Mouse (Mus musculus) kidney, adult 11 months (tissue): ENCODE measurements around the gene Dgcr8.
"Not testable (repeated sequence)": the region's sequence is repeated elsewhere in the genome, so short reads cannot be mapped to it uniquely, and the experiment has no call there.

Source experiments
- DNase-seq: peaks from one replicate; pipeline ENCODE4 v3.0.0; 2022

The Dgcr8 gene

GRCm38 (mm10) chr16:18289067-18289588 lies at the start of gene Dgcr8:
Dgcr8 (minus strand) TSS chr16:18289246.
- peak; percentile 98 for DNase-seq

DNA sequence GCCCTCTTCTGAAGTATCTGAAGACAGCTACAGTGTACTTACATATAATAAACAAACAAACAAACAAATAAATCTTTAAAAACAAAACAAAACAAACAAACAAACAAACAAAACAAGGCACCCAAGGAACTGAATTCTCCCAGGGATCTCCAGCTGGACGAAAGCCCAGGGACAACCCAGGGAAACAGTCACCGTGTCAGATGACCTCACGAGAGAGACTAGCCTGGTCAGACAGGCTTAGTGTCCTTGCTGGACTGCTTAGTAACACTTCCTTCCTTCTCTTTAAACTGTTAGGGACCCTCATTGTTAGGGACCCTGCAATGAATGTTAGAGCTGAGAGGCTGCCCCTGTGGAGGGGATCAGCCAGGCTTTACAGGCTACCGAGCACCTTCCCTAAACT lies 48.2 kb upstream of the Dgcr8 start:
- no peak for DNase-seq

GRCm38 (mm10) chr16:18335981-18336380 lies 46.9 kb upstream of the Dgcr8 start:
- no peak for DNase-seq

- DNase-seq, result peak; percentile 37
Measured at GRCm38 (mm10) chr16:18333976-18334375, 44.9 kb upstream of the Dgcr8 start.

- no peak for DNase-seq
Measured at GRCm38 (mm10) chr16:18328524-18328923, 39.5 kb upstream of the Dgcr8 start.

DNA sequence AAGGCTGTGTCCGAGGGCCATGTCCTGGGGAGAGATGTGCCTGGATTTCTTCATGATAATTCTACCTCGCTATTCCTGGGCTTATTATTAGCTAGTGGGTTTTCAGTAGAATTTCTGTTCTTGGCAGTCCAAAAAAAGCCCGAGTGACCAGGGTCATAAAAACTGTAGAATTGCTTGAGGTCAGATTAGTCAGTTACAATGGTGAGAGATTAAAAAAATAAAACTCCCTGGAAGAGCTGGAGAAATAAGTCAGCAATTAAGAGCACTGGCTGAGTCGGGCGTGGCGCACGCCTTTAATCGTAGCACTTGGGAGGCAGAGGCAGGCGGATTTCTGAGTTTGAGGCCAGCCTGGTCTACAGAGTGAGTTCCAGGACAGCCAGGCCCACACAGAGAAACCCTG lies 38.9 kb upstream of the Dgcr8 start:
- peak; percentile 11 for DNase-seq

DNA sequence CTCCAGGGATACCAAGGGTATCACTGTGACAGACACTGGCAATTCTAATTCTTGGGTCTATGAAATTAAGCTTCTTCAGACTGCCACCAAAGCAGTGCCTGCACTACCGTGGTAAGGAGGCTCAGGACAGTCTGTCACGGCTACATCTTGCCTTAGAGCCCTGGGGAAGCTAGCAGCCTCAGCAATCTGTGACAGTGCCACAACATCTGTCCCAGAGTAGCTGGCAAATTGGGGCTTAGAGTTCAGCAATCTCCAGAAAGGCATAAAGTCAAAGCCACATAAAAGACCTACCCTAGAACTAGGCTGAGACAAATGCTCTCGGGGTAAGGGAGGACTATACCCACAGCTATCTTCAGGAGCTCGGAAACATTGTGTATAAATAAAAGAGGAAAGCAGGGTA lies 36.7 kb upstream of the Dgcr8 start:
- DNase-seq, result no peak

- no peak for DNase-seq
Measured at GRCm38 (mm10) chr16:18324031-18324430, 35.0 kb upstream of the Dgcr8 start.

GRCm38 (mm10) chr16:18323460-18323859 lies 34.4 kb upstream of the Dgcr8 start:
- DNase-seq, result no peak

DNA sequence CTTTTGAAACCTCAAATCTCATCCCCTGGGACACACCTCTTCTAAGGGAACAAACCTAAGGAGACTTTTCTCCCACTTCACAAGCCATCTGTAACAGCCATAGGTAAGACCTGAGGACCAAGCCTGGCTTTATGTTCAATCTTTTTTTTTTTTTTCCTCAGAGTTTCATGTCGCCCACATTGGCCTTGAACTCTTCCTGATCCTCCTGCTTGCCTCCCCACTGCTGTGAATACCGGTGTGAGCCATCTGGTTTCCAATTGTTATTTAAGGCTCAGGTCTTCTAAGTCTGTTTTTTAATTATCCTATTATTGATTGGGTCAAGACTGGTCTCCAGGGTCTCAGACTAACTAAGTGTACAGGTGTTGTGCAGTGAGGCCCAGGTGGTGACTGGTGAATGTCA lies 32.4 kb upstream of the Dgcr8 start:
- DNase-seq, result no peak

DNA sequence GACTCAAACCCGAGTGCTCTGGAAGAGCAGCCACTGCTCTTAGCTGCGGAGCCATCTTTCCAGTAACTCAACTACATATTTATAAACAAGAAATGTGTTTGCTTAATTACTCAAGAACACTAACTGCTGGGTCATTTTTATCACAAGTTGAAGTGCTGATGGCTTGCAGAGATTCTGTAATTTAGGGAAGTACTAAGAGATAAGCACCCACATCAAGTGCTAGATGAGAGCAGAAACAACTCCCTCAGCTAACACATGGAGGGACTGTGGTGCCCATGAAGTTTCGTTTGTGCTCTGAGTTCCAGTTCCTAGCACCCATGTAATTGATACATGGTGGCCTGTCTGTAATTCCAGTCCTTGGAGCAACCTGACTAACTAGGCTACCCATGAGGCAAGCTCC lies 29.9 kb upstream of the Dgcr8 start:
- DNase-seq, result no peak

- DNase-seq, result no peak
Measured at GRCm38 (mm10) chr16:18308159-18308558, 19.1 kb upstream of the Dgcr8 start.

DNA sequence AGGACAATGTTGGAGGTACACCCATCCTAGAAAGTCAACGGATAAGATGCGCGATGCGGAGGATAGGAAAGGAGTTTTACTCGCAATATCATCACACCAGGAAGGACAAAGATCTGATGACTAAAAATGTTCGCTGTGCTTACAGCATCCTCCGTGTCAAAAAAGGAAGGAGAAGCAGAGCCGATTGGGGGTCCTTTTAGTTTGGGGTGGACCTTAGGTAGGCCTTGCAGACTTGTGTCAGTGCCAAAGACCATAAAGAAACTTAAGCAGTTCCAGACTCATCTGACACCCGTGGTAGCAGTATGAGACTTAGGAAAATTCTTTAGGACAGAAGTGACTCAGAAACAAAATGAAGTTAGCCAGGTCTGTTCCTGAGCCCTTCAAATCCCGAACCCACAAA lies 568 bp upstream of the Dgcr8 start:
- not testable (repeated sequence) for DNase-seq

DNA sequence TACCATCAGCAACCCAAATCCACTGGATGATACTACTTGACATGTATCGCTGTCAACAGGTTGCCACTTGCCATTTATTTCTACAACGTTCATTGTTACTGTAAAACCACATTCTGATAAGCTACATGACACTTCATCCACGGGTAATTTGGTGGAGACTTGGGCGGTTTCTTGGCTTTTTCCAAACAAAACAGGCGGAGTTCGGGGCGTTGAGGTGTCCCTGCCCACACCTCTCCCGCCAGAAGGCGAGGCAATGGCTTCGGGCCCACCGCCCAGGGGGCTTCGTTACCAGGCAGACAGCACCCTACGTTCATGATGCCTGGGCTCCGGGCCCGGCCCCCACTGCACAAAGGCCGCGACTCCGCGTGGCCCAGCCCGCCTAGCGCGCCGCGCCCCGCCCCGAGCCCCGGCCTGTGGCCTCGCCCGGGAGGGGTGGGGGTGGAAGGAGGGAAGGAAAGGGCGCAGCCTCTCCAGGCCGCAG lies 425 bp downstream of the Dgcr8 start:
- DNase-seq, result no peak

DNA sequence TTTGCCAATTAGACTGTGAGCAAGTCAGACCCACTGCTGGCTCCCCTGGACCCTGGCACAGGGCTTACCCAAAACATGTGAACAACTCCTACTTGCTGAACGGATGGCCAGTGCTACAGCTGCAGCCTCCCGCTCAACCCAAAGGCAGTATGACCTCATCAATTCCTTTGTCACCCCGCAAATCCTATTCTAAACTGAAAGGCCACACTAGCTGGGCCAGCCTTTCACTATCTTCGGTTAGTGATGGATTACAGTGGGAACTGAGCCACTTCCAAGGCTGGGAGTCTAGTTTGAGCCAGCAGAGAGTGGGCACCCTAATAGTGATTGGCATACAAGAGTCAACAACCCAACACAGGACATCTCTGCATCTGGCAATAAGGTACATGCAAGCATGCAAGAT lies 880 bp downstream of the Dgcr8 start:
- no peak for DNase-seq

- DNase-seq, result no peak
Measured at GRCm38 (mm10) chr16:18275166-18275565, 13.9 kb downstream of the Dgcr8 start.

DNA sequence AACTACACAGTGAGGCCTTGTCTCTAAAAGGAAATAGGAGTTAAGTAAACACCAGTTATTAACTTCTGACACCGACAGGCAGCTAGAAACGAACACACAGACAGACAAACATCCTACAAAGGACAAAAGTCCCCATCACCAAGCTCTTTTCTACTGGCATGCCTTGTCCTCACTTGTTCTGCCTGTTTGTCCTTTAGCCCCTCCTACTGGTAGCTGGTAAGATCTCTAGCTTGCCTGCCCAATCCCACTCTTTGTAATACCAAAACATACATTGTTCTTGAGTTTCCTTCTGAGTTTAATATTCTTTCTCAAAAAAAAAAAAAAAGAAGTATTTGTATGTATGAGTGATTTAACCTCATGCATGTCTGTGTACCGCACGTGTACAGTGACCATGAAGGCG lies 20.9 kb downstream of the Dgcr8 start:
- DNase-seq, result no peak

DNA sequence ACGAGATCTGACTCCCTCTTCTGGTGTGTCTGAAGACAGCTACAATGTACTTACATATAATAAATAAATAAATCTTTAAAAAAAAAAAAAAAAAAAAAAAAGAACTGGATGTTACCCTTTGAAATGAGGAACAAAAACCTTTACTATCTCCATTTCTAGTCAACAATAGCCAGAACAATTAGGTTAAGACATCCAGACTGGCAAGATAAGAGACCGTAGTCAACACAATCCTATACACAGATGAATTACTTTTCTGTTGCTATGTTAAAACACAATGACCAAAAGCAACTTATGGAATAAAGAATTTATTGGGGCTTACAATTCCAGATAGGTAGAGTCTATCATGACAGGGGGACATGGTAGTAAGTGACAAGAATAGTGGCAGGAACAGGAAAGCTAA lies 24.0 kb downstream of the Dgcr8 start:
- no peak for DNase-seq

DNA sequence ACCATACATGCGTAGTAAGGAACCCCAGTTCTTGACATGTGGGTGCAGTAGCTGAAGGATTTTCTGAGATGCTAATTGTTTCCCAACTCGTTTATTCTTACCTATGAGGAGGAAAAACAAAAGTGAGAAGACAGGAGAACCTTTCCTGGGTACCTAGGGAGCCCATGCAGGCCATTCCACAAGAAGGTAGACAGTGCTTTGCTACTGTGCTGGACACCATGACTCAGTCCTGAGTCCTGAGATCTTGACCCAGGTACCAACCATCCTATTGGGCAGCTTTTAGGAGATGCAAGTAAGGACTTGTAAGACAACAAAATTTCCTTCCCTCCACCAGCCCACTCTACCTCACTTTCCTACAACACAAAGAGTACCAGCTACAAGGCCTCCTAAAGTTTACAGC lies 30.8 kb downstream of the Dgcr8 start, which contains the start of gene Gm49776:
TSS of gene Gm49776 (minus strand) at position 101 of the 400 bp plus-strand sequence.
- DNase-seq, result no peak

DNA sequence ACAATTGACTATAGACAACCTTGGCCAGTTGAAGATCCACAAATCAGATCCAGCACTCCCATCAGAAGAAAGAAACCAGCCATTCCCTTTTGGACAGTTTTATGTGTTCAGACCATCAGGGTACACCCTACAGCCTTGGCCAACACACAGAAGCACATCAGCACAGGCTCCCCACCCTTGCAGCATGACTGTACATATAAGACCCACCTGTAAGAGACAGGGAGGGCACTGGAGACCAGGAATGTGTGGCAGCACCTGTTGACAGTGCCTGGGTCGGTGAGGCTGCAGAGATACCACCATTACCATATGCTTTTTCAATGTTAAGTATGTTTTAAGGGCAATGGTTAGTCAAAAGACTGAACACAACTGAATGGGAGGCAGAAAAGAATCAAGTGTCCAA lies 35.2 kb downstream of the Dgcr8 start:
- DNase-seq, result no peak

DNA sequence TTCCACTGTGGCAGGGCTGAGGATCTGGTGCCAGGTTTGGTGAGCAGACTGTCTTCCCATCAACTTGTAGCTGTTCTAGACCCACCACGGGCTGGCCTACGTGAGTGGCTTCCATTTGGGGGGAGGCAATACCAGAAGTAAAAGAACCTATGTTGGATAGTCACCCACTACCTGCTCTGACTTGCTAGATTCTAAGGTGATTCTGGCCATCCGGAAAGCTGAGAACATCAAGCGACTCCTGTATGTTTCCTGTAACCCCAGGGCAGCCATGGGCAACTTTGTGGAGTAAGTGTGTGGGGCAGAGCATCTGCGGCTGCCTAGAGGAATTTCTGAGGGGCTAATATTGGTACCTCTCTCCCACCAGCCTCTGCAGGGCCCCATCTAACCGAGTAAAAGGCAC lies 36.3 kb downstream of the Dgcr8 start:
- no peak for DNase-seq

DNA sequence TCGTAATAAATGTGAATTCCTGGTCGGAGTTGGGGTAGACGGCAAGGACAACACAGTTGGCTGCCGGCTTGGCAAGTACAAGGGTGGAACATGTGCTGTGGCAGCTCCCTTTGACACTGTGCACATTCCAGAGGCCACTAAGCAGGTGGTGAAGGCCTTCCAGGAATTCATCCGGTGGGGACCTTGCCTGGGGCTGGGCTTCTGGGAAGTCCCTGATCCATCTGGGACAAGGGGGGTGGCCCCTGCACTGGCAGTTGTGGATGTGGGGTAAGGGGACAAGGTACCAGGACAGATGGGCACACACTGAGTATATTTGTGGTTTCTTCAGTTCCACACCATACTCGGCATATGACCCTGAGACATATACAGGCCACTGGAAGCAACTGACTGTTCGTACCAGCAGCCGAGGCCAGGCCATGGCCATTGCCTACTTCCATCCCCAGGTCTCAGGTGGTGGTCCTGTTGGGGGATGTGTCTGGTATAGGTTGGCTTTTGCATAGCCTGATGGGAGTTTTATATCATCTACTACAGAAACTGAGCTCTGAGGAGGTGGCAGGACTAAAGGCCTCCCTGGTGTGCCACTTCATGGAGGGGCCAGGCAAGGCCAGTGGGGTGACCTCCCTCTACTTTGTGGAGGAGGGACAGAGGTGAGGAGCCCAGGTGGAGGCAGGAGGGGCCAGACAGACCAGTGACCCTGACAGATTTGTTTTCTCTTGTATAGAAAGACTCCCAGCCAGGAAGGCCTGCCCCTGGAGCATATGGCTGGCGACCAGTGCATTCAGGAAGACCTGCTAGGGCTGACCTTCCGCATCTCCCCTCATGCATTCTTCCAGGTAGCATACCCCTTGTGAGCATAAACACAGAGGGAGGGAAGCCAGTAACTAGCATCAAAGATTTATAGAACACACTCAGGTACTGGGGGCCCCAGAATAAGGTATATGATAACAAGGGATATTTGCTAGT lies 37.9 kb downstream of the Dgcr8 start:
- DNase-seq, result no peak

DNA sequence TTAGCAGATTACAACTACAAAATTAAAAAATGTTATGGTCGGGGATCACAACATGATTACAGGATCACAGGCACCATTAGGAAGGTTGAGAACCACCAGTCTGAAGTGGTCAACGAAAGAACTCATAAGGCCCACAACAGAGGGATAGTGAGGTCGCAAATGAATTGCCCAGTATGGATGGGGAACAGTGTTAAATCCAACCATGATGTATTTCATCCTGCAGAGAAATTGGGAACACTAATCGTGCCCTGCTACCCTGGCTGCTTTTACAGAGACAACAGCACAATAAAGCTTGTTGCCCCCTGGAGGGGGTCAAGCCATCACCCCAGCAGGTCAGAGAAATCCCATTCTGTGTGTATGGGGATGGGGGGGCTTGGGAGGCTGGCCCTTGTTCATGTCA lies 38.8 kb downstream of the Dgcr8 start:
- no peak for DNase-seq

DNA sequence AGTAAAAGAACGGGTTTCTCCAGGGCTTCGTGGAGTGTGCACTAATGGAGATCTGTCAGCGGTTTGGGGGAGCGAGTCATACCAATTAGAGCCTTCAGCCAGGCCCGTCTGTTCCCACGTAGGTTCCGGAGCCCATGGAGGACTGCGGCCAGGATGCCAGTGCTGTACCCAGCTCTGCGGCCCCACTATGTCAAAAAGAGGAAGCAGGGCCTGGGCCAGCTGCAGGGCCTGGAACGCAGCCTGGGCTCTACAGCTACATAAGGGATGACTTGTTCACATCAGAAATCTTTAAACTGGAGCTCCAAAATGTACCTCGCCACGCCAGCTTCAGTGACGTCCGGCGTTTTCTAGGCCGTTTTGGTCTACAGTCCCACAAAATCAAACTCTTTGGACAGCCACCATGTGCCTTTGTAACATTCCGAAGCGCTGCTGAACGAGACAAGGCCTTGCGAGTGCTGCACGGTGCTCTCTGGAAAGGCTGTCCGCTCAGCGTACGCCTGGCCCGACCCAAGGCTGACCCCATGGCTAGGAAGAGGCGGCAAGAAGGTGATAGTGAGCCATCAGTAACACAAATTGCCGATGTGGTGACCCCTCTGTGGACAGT lies 39.6 kb downstream of the Dgcr8 start:
- peak; percentile 36 for DNase-seq
